Mouse (Mus musculus): ENCODE measurements around the gene Dhx36. TPM values are rescaled to one million over a fixed set of nuclear protein-coding genes. Genes with fewer than 3 reads are reported as not detected.

Gene Dhx36
- polyA plus RNA-seq, 1 experiment from 2014 or later = 17.6 TPM

DNA sequence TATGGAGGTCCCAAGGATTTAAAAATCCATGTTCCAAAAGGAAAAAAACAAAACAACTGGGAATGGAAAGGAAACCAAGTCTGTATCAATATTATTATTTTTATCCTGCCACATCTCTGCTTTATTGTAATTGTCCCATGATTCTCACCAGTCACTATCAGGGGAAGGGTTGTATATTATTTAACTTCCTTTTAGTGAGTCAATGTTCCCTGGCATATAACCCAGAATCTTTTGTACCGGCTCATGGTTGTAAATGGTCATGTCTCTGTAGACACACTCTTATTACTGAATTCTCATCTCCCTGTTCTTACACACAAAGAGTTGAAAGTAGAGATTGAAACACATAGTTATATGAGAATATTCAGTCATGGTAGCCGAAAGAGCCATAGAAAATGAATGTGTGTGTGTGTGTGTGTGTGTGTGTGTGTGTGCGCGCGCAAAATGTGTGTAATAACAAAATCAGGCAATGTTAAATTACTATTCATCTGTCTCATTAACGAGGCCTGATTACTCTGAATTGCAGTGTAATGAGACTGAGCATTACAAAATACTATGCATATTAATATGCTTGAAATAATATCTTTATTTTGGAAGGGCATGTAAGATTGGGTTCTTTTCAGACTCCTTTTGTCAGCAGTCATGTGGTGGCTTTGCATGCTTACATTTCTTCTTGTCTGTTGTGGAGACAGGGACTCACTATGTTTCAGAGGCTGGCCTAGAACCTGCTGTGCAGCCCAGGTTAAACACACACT lies 88.2 kb downstream of the Dhx36 start:
- H3K9me3 ChIP-seq = no peaks in the 10 kb centered on the region
- no peak overlapping the region for H3K27ac ChIP-seq (replicated peaks)
- H3K4me3 ChIP-seq = no peak overlapping the region
- H3K4me2 ChIP-seq = no peak overlapping the region
- WGBS = 88% methylated on average over 6 of the region's 6 CpGs
- H3K36me3 ChIP-seq = peaks cover 3% of the 10 kb centered on the region
- ATAC-seq (ENCODE audit: extremely low read depth, insufficient number of reproducible peaks, low FRiP score, low TSS enrichment) = no peak
- H3K4me1 ChIP-seq = no peaks in the 10 kb centered on the region
- no peaks in the 10 kb centered on the region for H3K27me3 ChIP-seq (replicated peaks)
- H3K9ac ChIP-seq = no peak overlapping the region

Other genes with a start within 250 kb of the Dhx36 start
- 4.6 and 4.9 TPM in 2 replicates for gene Arhgef26, start 168.7 kb downstream of the Dhx36 start, polyA plus RNA-seq (2015; fragmentation: Nextera tagmentation; extraction: Ambion mirVana)
- not detected in 2 replicates for gene Gpr149, start 98.1 kb upstream of the Dhx36 start, polyA plus RNA-seq (2015; fragmentation: Nextera tagmentation; extraction: Ambion mirVana)